Mouse (Mus musculus) intestine, embryonic 14.5 days (tissue): ENCODE data around the gene Gm10198. TPM values are rescaled to one million over a fixed set of nuclear protein-coding genes. Genes with fewer than 3 reads are reported as not detected.

Experiments used
- ATAC-seq: fragments of 200-750 bp; cut with Nextera tagmentation; replicated peaks from 2 replicates; pipeline ENCODE4 v1.8.0; 2017; ENCODE audit warnings: low read depth, moderate number of reproducible peaks, moderate TSS enrichment, moderate library complexity; ENCODE audit not compliant: low FRiP score, low TSS enrichment
- DNase-seq: peaks from one replicate; pipeline ENCODE4 v3.0.0-alpha.2; 2018; ENCODE audit warnings: low spot score
- H3K27ac ChIP-seq: fragments of 300-500 bp; sonication (generic); 2 replicates; pipeline ENCODE4 v1.5.1; 2014; ENCODE audit warnings: low read depth, mild to moderate bottlenecking, control low read depth
- H3K27me3 ChIP-seq: fragments of 300-500 bp; sonication (generic); replicated peaks from 2 replicates; pipeline ENCODE4 v1.6.1; 2014; ENCODE audit warnings: low read length, control low read depth; ENCODE audit not compliant: control insufficient read depth, insufficient read depth
- H3K36me3 ChIP-seq: fragments of 300-500 bp; sonication (generic); 2 replicates; pipeline ENCODE4 v1.6.1; 2014; ENCODE audit warnings: low read length, control low read depth; ENCODE audit not compliant: control insufficient read depth, insufficient read depth
- H3K4me1 ChIP-seq: fragments of 300-500 bp; sonication (generic); replicated peaks from 2 replicates; pipeline ENCODE4 v1.6.1; 2014; ENCODE audit warnings: low read length, control low read depth, mixed read lengths; ENCODE audit not compliant: control insufficient read depth, insufficient read depth
- H3K4me2 ChIP-seq: fragments of 300-500 bp; sonication (generic); 2 replicates; pipeline ENCODE4 v1.6.1; 2014; ENCODE audit warnings: low read length
- H3K4me3 ChIP-seq: fragments of 300-500 bp; sonication (generic); 2 replicates; pipeline ENCODE4 v1.5.1; 2014; ENCODE audit warnings: low read depth, low read length, control low read depth, mixed read lengths
- H3K9ac ChIP-seq: fragments of 300-500 bp; sonication (generic); 2 replicates; pipeline ENCODE4 v1.6.1; 2014; ENCODE audit warnings: mild to moderate bottlenecking, low read length
- H3K9me3 ChIP-seq: fragments of 300-500 bp; sonication (generic); 2 replicates; pipeline ENCODE4 v1.6.1; 2016; ENCODE audit warnings: low read length, control low read depth; ENCODE audit not compliant: control insufficient read depth
- WGBS: fragments of 180-500 bp; shearing (Covaris S2); extraction: QIAGEN DNeasy Blood & Tissue Kit; methylation state at CpG from one replicate; pipeline ENCODE4 v1.1.7; 2014; 5-methylcytosine and 5-hydroxymethylcytosine counted together
- polyA plus RNA-seq: library from polyadenylated mRNA; unstranded; fragments of >200 nt; fragmentation: Nextera tagmentation; extraction: Ambion mirVana; gene quantifications from 2 replicates; pipeline ENCODE4 v1.2.1, GENCODE M21; 2014

The Gm10198 gene
- polyA plus RNA-seq, 1 experiment from 2014 or later = not detected

- Histone ChIP-seq H3K27me3 (no peaks in the 10 kb centered on the region), H3K4me1 (no peaks in the 10 kb centered on the region), H3K4me3 (no peak overlapping the region), H3K9ac (no peak overlapping the region), H3K36me3 (no peaks in the 10 kb centered on the region), H3K4me2 (no peak overlapping the region), H3K9me3 (no peaks in the 10 kb centered on the region), H3K27ac (no peak overlapping the region)
- 40% methylated on average over 4 of the region's 4 CpGs for WGBS
- no peak for DNase-seq
- ATAC-seq = no peak
Measured at GRCm38 (mm10) chr13:111574196-111574595, 18.4 kb upstream of the Gm10198 start.

- Histone ChIP-seq H3K27ac (no peak overlapping the region), H3K36me3 (no peaks in the 10 kb centered on the region), H3K4me2 (no peak overlapping the region), H3K9me3 (no peaks in the 10 kb centered on the region), H3K4me1 (no peaks in the 10 kb centered on the region), H3K4me3 (no peak overlapping the region), H3K27me3 (no peaks in the 10 kb centered on the region), H3K9ac (no peak overlapping the region)
- WGBS = 88% methylated on average over 11 of the region's 11 CpGs
- no peak for DNase-seq
- ATAC-seq = no peak
Measured at GRCm38 (mm10) chr13:111577177-111577576, 15.4 kb upstream of the Gm10198 start.

GRCm38 (mm10) chr13:111580054-111580453 lies 12.5 kb upstream of the Gm10198 start:
- ATAC-seq = no peak
- Histone ChIP-seq H3K9ac (no peak overlapping the region), H3K36me3 (no peaks in the 10 kb centered on the region), H3K27me3 (no peaks in the 10 kb centered on the region), H3K4me2 (no peak overlapping the region), H3K27ac (no peak overlapping the region), H3K9me3 (no peaks in the 10 kb centered on the region), H3K4me1 (no peaks in the 10 kb centered on the region), H3K4me3 (no peak overlapping the region)
- 88% methylated on average over 10 of the region's 10 CpGs for WGBS
- no peak for DNase-seq

GRCm38 (mm10) chr13:111598111-111598510 lies 5.5 kb downstream of the Gm10198 start:
- Histone ChIP-seq H3K36me3 (no peaks in the 10 kb centered on the region), H3K27me3 (no peaks in the 10 kb centered on the region), H3K4me2 (no peak overlapping the region), H3K4me3 (no peak overlapping the region), H3K4me1 (no peaks in the 10 kb centered on the region), H3K27ac (no peak overlapping the region), H3K9ac (no peak overlapping the region), H3K9me3 (no peaks in the 10 kb centered on the region)
- no peak for DNase-seq
- WGBS = 88% methylated on average over 7 of the region's 7 CpGs
- no peak for ATAC-seq

- Histone ChIP-seq H3K4me3 (no peak overlapping the region), H3K36me3 (no peaks in the 10 kb centered on the region), H3K27ac (no peak overlapping the region), H3K27me3 (no peaks in the 10 kb centered on the region), H3K9ac (no peak overlapping the region), H3K9me3 (no peaks in the 10 kb centered on the region), H3K4me2 (no peak overlapping the region), H3K4me1 (no peaks in the 10 kb centered on the region)
- DNase-seq (no peak), ATAC-seq (no peak)
- 62% methylated on average over 4 of the region's 4 CpGs for WGBS
Measured at GRCm38 (mm10) chr13:111601383-111601782, 8.8 kb downstream of the Gm10198 start.

- no peaks in the 10 kb centered on the region for H3K27me3 ChIP-seq
- H3K9me3 ChIP-seq = 0 out of 2 replicates have a peak, but pooled peaks cover 2% of the 10 kb centered on the region
- H3K9ac ChIP-seq = no peak overlapping the region
- H3K4me3 ChIP-seq = no peak overlapping the region
- no peak for ATAC-seq
- DNase-seq = no peak
- H3K4me1 ChIP-seq = no peaks in the 10 kb centered on the region
- 90% methylated on average over 5 of the region's 5 CpGs for whole genome bisulfite sequencing
- no peak overlapping the region for H3K27ac ChIP-seq
- H3K4me2 ChIP-seq = no peak overlapping the region
- no peaks in the 10 kb centered on the region for H3K36me3 ChIP-seq
Measured at GRCm38 (mm10) chr13:111604826-111605225, 12.2 kb downstream of the Gm10198 start.

- Histone ChIP-seq H3K36me3 (no peaks in the 10 kb centered on the region), H3K27me3 (no peaks in the 10 kb centered on the region), H3K27ac (no peak overlapping the region), H3K4me3 (no peak overlapping the region), H3K4me2 (no peak overlapping the region), H3K4me1 (no peaks in the 10 kb centered on the region), H3K9me3 (no peaks in the 10 kb centered on the region), H3K9ac (no peak overlapping the region)
- ATAC-seq = no peak
- WGBS = 83% methylated on average over 13 of the region's 13 CpGs
- no peak for DNase-seq
Measured at GRCm38 (mm10) chr13:111616168-111617125, 23.9 kb downstream of the Gm10198 start.

GRCm38 (mm10) chr13:111620433-111620832 lies 27.8 kb downstream of the Gm10198 start:
- H3K9me3 ChIP-seq = no peaks in the 10 kb centered on the region
- H3K4me3 ChIP-seq = no peak overlapping the region
- no peaks in the 10 kb centered on the region for H3K27me3 ChIP-seq
- H3K4me2 ChIP-seq = no peak overlapping the region
- H3K27ac ChIP-seq = no peak overlapping the region
- WGBS = 67% methylated on average over 4 of the region's 4 CpGs
- H3K36me3 ChIP-seq = no peaks in the 10 kb centered on the region
- no peak overlapping the region for H3K9ac ChIP-seq
- H3K4me1 ChIP-seq = no peaks in the 10 kb centered on the region
- DNase-seq = no peak
- ATAC-seq = no peak

GRCm38 (mm10) chr13:111622425-111622824 lies 29.8 kb downstream of the Gm10198 start:
- no peak overlapping the region for H3K27ac ChIP-seq
- H3K9me3 ChIP-seq = no peaks in the 10 kb centered on the region
- H3K4me1 ChIP-seq = no peaks in the 10 kb centered on the region
- no peaks in the 10 kb centered on the region for H3K36me3 ChIP-seq
- no peak overlapping the region for H3K9ac ChIP-seq
- ATAC-seq (no peak), DNase-seq (no peak)
- no peak overlapping the region for H3K4me2 ChIP-seq
- no peaks in the 10 kb centered on the region for H3K27me3 ChIP-seq
- H3K4me3 ChIP-seq = no peak overlapping the region
- WGBS = 85% methylated on average over 3 of the region's 3 CpGs
